20 mouse cellular contexts compared by ENCODE assay signal in genomic region chr3:35099226-35099625, GRCm38 (mm10).
"Had no signal": no experiment of that assay in that cellular context is flagged by ENCODE, and none has a peak within 500 bp of the region (broad histone marks: within the 10 kb centered on the region; RNA-seq: fewer than 3 reads in every experiment).

No protein-coding gene starts in this region.

- DNase-seq: kidney, adult 9 months; kidney, postnatal 14 days; kidney, postnatal 4 days; left cerebral cortex, postnatal 4 days; liver, postnatal 0 days; lung, postnatal 10 days; lung, postnatal 36 days; right cerebral cortex, postnatal 25 days; spleen, adult 18-20 months; thymus, postnatal 25 days had no signal

- H3K4me3 ChIP-seq: limb, embryonic 12.5 days; limb, embryonic 15.5 days; lung, embryonic 15.5 days; megakaryocyte, embryonic 14.5 days; midbrain, embryonic 12.5 days; myocyte; neural tube, embryonic 13.5 days; stomach, embryonic 15.5 days had no signal

- H3K4me2 ChIP-seq: limb, embryonic 12.5 days; limb, embryonic 15.5 days; liver, embryonic 11.5 days; lung, embryonic 15.5 days; midbrain, embryonic 12.5 days; neural tube, embryonic 13.5 days; stomach, embryonic 15.5 days had no signal

- ATAC-seq: liver, postnatal 0 days had no signal

- H3K27ac ChIP-seq: limb, embryonic 12.5 days; limb, embryonic 15.5 days; liver, embryonic 14.5 days; lung, embryonic 15.5 days; midbrain, embryonic 12.5 days; neural tube, embryonic 13.5 days; stomach, embryonic 15.5 days had no signal

- H3K27me3 ChIP-seq: megakaryocyte, embryonic 14.5 days; stomach, embryonic 15.5 days had no signal

- H3K36me3 ChIP-seq: limb, embryonic 12.5 days; limb, embryonic 15.5 days; lung, embryonic 15.5 days; midbrain, embryonic 12.5 days; neural tube, embryonic 13.5 days; stomach, embryonic 15.5 days had no signal

- H3K9ac ChIP-seq: limb, embryonic 12.5 days; limb, embryonic 15.5 days; liver, embryonic 14.5 days; liver, postnatal 0 days; lung, embryonic 15.5 days; midbrain, embryonic 12.5 days; neural tube, embryonic 13.5 days; stomach, embryonic 15.5 days had no signal

- H3K9me3 ChIP-seq: limb, embryonic 12.5 days; limb, embryonic 15.5 days; lung, embryonic 15.5 days; midbrain, embryonic 12.5 days; neural tube, embryonic 13.5 days; stomach, embryonic 15.5 days had no signal

- H3K4me1 ChIP-seq: limb, embryonic 15.5 days; megakaryocyte, embryonic 14.5 days; stomach, embryonic 15.5 days had no signal
